8 mouse cellular contexts compared by ENCODE assay signal in genomic region chr4:137047840-137048549, GRCm38 (mm10). TPM values are rescaled to one million over a fixed set of nuclear protein-coding genes. Genes with fewer than 3 reads are reported as not detected.
A peak's percentile ranks its signal among the peaks of the same experiment; 100 is the strongest.
DNase-seq lines count a peak whose midpoint lies in the region; ATAC-seq and TF ChIP-seq lines count a peak whose summit lies in the region.

No protein-coding gene starts in this region.

- H3K36me3 ChIP-seq in heart, adult 2 months (ENCODE audit: control insufficient read depth, insufficient read depth, low read length), result no peaks in the 10 kb centered on the region
- no peaks in the 10 kb centered on the region for H3K36me3 ChIP-seq in E14TG2a.4 (ENCODE audit: insufficient read depth, low read length)
- H3K36me3 ChIP-seq in embryonic facial prominence, embryonic 14.5 days (ENCODE audit: control insufficient read depth, insufficient read depth, low read length), result no peaks in the 10 kb centered on the region
- H3K36me3 ChIP-seq in kidney, postnatal 0 days (ENCODE audit: insufficient read depth, low read length), result no peaks in the 10 kb centered on the region
- no peaks in the 10 kb centered on the region for H3K36me3 ChIP-seq in midbrain, embryonic 13.5 days

- peak; percentile 74 for ATAC-seq in embryonic facial prominence, embryonic 14.5 days (ENCODE audit: low read depth)
- peak; percentile 50 for ATAC-seq in kidney, postnatal 0 days (replicated peaks; ENCODE audit: low FRiP score, low read depth)
- peak; percentile 85 for ATAC-seq in midbrain, embryonic 13.5 days

- peak overlapping the region; percentile 85 for H3K9ac ChIP-seq in heart, adult 2 months (ENCODE audit: low read depth, low read length)
- H3K9ac ChIP-seq in embryonic facial prominence, embryonic 14.5 days (ENCODE audit: low read depth, low read length), result peak overlapping the region; percentile 80
- peak overlapping the region; percentile 71 for H3K9ac ChIP-seq in kidney, postnatal 0 days (ENCODE audit: low read depth, low read length)
- peak overlapping the region; percentile 77 for H3K9ac ChIP-seq in midbrain, embryonic 13.5 days (replicated peaks)

- no peaks in the 10 kb centered on the region; the same call in 1 of the 2 replicates for H3K79me2 ChIP-seq in heart, adult 2 months (replicated peaks; ENCODE audit: control insufficient read depth, insufficient read depth, low read length)

- no peak for TF ChIP-seq EP300 in heart, adult 2 months (IDR thresholded peaks at IDR 0.05; ENCODE audit: insufficient read depth, low read depth, low read length)

- no peak for DNase-seq in heart, adult 2 months
- DNase-seq in heart, postnatal 25 days (ENCODE audit: low spot score), result no peak
- no peak for DNase-seq in embryonic facial prominence, embryonic 14.5 days (ENCODE audit: low spot score)
- peak; percentile 32 for DNase-seq in kidney, postnatal 0 days (ENCODE audit: low spot score)
- DNase-seq in cerebellum, adult 11-12 months, result no peak
- no peak for DNase-seq in urinary bladder, postnatal 36 days (ENCODE audit: low spot score in 2 of 2)

- intact Hi-C loops in heart, adult 2 months (cut with DNase I), result no loop called here
- intact Hi-C loops in heart, postnatal 25 days (cut with DNase I), result no loop called here

- H3K4me1 ChIP-seq in heart, adult 2 months (ENCODE audit: control insufficient read depth, insufficient read depth, low read length), result peaks cover 5% of the 10 kb centered on the region
- H3K4me1 ChIP-seq in E14TG2a.4 (replicated peaks; ENCODE audit: low read depth, low read length), result peaks cover 27% of the 10 kb centered on the region
- H3K4me1 ChIP-seq in embryonic facial prominence, embryonic 14.5 days (ENCODE audit: control insufficient read depth, insufficient read depth, low read length), result peaks cover 25% of the 10 kb centered on the region
- H3K4me1 ChIP-seq in kidney, postnatal 0 days (replicated peaks; ENCODE audit: insufficient read depth, low read length), result peaks cover 8% of the 10 kb centered on the region
- peaks cover 30% of the 10 kb centered on the region for H3K4me1 ChIP-seq in midbrain, embryonic 13.5 days (replicated peaks)

- TF ChIP-seq POLR2A in heart, adult 2 months (IDR thresholded peaks at IDR 0.05; ENCODE audit: insufficient read depth, low read depth, low read length), result no peak

- peak overlapping the region; percentile 71 for H3K4me2 ChIP-seq in embryonic facial prominence, embryonic 14.5 days (ENCODE audit: low read depth, low read length)
- peak overlapping the region; percentile 64 for H3K4me2 ChIP-seq in kidney, postnatal 0 days (ENCODE audit: low read length)
- H3K4me2 ChIP-seq in midbrain, embryonic 13.5 days (replicated peaks), result peak overlapping the region; percentile 56

- H3K27me3 ChIP-seq in heart, adult 2 months (ENCODE audit: control insufficient read depth, insufficient read depth, low read length), result no peaks in the 10 kb centered on the region; the same call in 1 of the 2 replicates
- H3K27me3 ChIP-seq in E14TG2a.4 (ENCODE audit: insufficient read depth, low read length), result no peaks in the 10 kb centered on the region
- H3K27me3 ChIP-seq in embryonic facial prominence, embryonic 14.5 days (replicated peaks; ENCODE audit: control insufficient read depth, insufficient read depth, low read length), result peaks cover 32% of the 10 kb centered on the region
- H3K27me3 ChIP-seq in kidney, postnatal 0 days (ENCODE audit: insufficient read depth, low read length), result no peaks in the 10 kb centered on the region
- H3K27me3 ChIP-seq in midbrain, embryonic 13.5 days, result peaks cover 37% of the 10 kb centered on the region

- under 1% methylated on average over 52 of the region's 52 CpGs for WGBS in heart, adult 2 months
- WGBS in embryonic facial prominence, embryonic 14.5 days, result under 1% methylated on average over 50 of the region's 52 CpGs
- under 1% methylated on average over 52 of the region's 52 CpGs for WGBS in kidney, postnatal 0 days
- under 1% methylated on average over 52 of the region's 52 CpGs for WGBS in midbrain, embryonic 13.5 days

- peak overlapping the region; percentile 78 for H3K27ac ChIP-seq in heart, adult 2 months
- H3K27ac ChIP-seq in embryonic facial prominence, embryonic 14.5 days (replicated peaks; ENCODE audit: low read depth, low read length), result peak overlapping the region; percentile 70
- peak overlapping the region; percentile 58 for H3K27ac ChIP-seq in kidney, postnatal 0 days
- peak overlapping the region; percentile 90 for H3K27ac ChIP-seq in midbrain, embryonic 13.5 days

- no peak for TF ChIP-seq CTCF in heart, adult 2 months (IDR thresholded peaks at IDR 0.05)
- no peak for TF ChIP-seq CTCF in E14TG2a.4 (conservative IDR thresholded peaks at IDR 0.05; ENCODE audit: low read length)
- no peak for TF ChIP-seq CTCF in kidney, postnatal 0 days (IDR thresholded peaks at IDR 0.05; ENCODE audit: low read depth)

- H3K4me3 ChIP-seq in heart, adult 2 months, result peak overlapping the region; percentile 99
- peak overlapping the region; percentile 99 for H3K4me3 ChIP-seq in E14TG2a.4 (replicated peaks; ENCODE audit: low read length)
- peak overlapping the region; percentile 95 for H3K4me3 ChIP-seq in embryonic facial prominence, embryonic 14.5 days (ENCODE audit: low read depth, low read length)
- H3K4me3 ChIP-seq in kidney, postnatal 0 days (replicated peaks; ENCODE audit: low read depth, low read length), result peak overlapping the region; percentile 82
- peak overlapping the region; percentile 77 for H3K4me3 ChIP-seq in midbrain, embryonic 13.5 days (replicated peaks)

- no peaks in the 10 kb centered on the region; the same call in 1 of the 2 replicates for H3K9me3 ChIP-seq in E14TG2a.4 (ENCODE audit: low read length)
- H3K9me3 ChIP-seq in embryonic facial prominence, embryonic 14.5 days (ENCODE audit: control insufficient read depth, low read length), result peaks cover 9% of the 10 kb centered on the region; the same call in 1 of the 2 replicates
- H3K9me3 ChIP-seq in kidney, postnatal 0 days (replicated peaks; ENCODE audit: low read length), result no peaks in the 10 kb centered on the region
- 0 out of 2 replicates have a peak, but pooled peaks cover 3% of the 10 kb centered on the region for H3K9me3 ChIP-seq in midbrain, embryonic 13.5 days

RNA-seq across cellular contexts. Expression of gene Zbtb40, which starts 0.6 kb away (rescaled TPM):
- total RNA-seq in heart, adult 2 months (2021), result 1 to 10 TPM; 7.3 to 8.0 TPM
- polyA plus RNA-seq in heart, adult 2 months (2012; rRNA removed), result 5.6 and 9.3 TPM in 2 replicates
- total RNA-seq in heart, postnatal 25 days (2021), result 1 to 10 TPM; 7.5 to 7.9 TPM
- polyA plus RNA-seq in embryonic facial prominence, embryonic 14.5 days (2014; fragmentation: Nextera tagmentation; extraction: Ambion mirVana), result 3.0 and 4.1 TPM in 2 replicates
- 1.8 and 2.0 TPM in 2 replicates for polyA plus RNA-seq in kidney, postnatal 0 days (2015; fragmentation: Nextera tagmentation; extraction: Ambion mirVana)
- 4.2 and 5.3 TPM in 2 replicates for polyA plus RNA-seq in midbrain, embryonic 13.5 days (2015; fragmentation: Nextera tagmentation; extraction: Ambion mirVana)
